Mouse (Mus musculus): ENCODE data around the gene Kcnab1.

DNA sequence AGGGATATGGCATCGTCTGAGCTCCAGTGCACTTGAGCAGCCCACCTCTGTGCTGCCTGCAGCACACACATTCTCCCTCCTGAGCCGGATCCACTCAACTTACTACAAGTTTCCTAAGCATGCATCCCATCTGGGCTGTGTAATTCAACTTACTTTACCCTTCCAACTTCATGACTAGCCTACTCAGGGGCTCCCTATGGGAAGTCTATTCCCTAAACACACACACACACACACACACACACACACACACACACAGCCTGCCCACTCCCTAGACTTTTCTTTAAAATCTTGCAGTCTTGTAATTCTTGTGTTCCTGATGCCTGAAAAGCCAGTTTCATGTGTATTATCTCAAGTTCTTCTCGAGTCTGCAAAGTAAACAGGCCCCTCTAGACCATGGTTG is 216.1 kb downstream of the Kcnab1 start:
- TF ChIP-seq CTCF (IDR thresholded peaks at IDR 0.05; ENCODE audit: low read depth) (no peak), EP300 (optimal IDR thresholded peaks at IDR 0.05) (no peak)

Data from stomach, postnatal 0 days (tissue).